Mouse (Mus musculus) kidney, adult 10 weeks (tissue): ENCODE data around the gene Atp6v0d1. TPM values are rescaled to one million over a fixed set of nuclear protein-coding genes. Genes with fewer than 3 reads are reported as not detected.

Experiments used
- polyA plus RNA-seq: library from polyadenylated mRNA; stranded (reverse); fragments of 350-450 nt; fragmentation: Illumina TruSeq; extraction: RNeasy Lipid Tissue Mini Kit (QIAGEN cat#74804); gene quantifications from one replicate; pipeline ENCODE4 v1.2.3, GENCODE M21; 2014; ENCODE audit warnings: low read depth, low replicate concordance

Atp6v0d1 gene
- 30.4 TPM for polyA plus RNA-seq

DNA sequence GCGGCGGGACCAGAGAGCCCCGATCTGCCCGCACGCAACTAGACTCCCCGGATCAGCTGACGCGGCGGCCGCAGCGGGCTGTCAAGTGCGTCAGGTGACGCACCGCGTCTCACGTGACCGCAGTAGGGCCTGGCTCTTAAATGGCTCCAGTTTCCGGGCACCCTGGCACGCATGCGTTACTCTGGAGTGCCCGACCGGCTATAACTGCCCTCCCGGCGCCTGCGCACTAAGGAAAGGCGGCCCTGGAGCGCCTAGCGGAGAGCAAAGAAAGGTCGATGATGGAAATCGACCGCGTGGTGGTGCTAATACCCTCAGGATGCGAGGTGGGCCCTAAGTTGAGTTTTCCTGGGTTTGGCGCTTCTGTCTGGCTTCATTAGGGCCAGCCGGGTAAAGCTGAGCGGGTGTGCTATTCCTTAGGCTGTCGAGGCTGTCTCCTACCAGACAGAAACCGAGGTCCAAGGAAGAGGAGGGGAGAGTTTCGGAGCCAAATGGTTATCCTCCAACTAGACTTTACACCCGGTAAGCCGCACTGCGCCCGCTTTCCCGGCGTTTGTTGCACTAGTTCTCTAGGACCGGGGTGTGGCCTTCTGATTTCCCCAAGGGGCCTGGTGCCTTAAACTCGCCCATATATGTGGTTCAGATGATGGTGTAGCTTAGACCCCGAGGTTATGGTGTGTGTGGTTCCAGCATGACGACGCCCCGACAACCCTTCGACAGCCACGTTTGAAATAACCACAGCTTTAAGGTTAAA is at the start of gene Atp6v0d1:
Atp6v0d1 (minus strand) TSS at position 96 of the 751 bp plus-strand sequence.

GRCm38 (mm10) chr8:105604804-105605381 is 39.0 kb upstream of the Atp6v0d1 start, which contains the start of gene Ripor1:
Ripor1 (plus strand) TSS chr8:105605255.

DNA sequence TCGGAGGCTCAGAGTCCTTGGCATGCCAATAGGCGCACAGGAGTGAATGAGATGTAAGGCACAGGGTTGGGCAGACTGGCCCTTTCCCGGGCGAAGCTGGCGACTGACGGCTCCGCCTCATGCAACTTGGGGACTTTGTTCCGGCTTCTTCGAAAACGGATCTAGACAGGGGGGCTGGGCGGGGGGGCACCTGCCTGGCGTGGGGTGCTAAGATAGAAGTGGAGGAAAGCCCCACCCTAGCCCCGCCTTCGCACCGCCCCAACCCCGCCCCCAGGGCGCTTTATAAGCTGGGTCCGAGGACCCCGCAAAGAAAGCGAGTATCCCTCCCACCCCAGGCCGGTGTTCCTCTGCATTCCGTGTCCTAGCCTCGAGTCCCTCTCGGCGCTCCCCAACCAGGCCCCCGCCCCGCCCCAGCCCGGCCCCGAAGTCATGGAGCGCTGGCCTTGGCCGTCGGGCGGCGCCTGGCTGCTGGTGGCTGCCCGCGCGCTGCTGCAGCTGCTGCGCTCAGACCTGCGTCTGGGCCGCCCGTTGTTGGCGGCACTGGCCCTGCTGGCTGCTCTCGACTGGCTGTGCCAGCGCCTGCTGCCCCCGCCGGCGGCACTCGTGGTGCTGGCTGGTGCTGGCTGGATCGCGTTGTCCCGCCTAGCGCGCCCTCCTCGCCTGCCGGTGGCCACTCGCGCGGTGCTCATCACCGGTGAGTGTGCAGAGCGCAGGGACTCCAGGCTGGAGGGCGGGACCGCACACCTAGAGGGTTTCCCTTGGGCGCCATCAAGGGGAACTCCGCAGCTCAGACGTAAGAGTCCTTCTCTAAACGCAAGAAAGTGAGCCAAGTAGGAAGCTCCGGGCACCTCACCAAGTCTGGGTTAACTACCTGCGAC is 47.2 kb downstream of the Atp6v0d1 start, which contains the start of gene Hsd11b2:
Hsd11b2 (plus strand) TSS at position 320 of the 878 bp plus-strand sequence.

DNA sequence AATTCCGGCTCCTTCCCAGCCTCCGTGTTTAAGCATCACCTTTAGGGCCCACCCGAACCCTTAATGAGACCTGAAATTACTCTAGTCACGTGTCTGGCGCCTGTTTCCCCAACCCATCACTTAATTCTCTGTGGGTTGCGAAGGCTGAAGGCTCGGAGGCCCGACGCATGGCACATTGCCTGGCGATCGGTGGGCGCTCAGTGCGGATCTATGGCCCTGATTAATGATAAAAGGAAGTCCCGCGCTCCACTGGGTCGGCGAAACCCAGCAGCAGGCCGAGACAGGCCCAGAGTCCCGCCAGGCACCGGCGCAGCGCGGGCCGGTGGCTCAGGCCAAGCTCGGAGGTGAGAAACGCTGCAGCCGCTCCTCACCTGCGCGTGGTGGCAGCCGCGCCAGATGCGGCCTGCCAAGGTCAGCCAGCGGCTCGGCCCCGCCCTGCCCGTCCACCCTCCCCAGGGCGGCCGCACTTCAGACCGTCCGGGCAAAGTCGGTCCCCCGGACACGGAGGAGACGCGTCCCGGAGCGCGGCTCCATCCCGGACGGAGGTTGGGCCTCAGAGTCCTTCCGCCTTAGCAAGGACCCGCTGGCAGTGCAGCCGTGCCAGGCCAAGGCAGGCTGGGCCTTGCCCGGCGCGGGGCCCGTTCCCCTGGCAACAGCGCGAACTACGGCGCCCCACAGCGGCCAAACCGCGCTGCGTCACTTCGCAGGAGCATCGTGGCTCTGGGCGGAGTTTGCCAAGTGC is 69.2 kb downstream of the Atp6v0d1 start, which contains the start of gene Zdhhc1:
Zdhhc1 (minus strand) TSS at position 464 of the 742 bp plus-strand sequence.

Other genes starting within 250 kb of the Atp6v0d1 start
- gene Lrrc29, start 239.8 kb downstream of the Atp6v0d1 start, polyA plus RNA-seq = 0.16 TPM
- gene Tmem208, start 239.7 kb downstream of the Atp6v0d1 start, polyA plus RNA-seq = 10.8 TPM
- 0.28 TPM for gene Fhod1, start 218.1 kb downstream of the Atp6v0d1 start, polyA plus RNA-seq
- gene Slc9a5, start 217.2 kb downstream of the Atp6v0d1 start, polyA plus RNA-seq = not detected
- not detected for gene Plekhg4, start 192.8 kb downstream of the Atp6v0d1 start, polyA plus RNA-seq
- gene Kctd19, start 152.5 kb downstream of the Atp6v0d1 start, polyA plus RNA-seq = not detected
- not detected for gene Lrrc36, start 152.5 kb downstream of the Atp6v0d1 start, polyA plus RNA-seq
- gene Tppp3, start 94.5 kb downstream of the Atp6v0d1 start, polyA plus RNA-seq = not detected
- 2.7 TPM for gene Zdhhc1, start 69.1 kb downstream of the Atp6v0d1 start, polyA plus RNA-seq
- gene Hsd11b2, start 47.3 kb downstream of the Atp6v0d1 start, polyA plus RNA-seq = 39.1 TPM
- gene Ripor1, start 39.2 kb upstream of the Atp6v0d1 start, polyA plus RNA-seq = 0.93 TPM
- 70.9 TPM for gene Ctcf, start 70.5 kb upstream of the Atp6v0d1 start, polyA plus RNA-seq
- gene Agrp, start 71.3 kb upstream of the Atp6v0d1 start, polyA plus RNA-seq = not detected
- gene Carmil2, start 120.2 kb upstream of the Atp6v0d1 start, polyA plus RNA-seq = not detected
- 1.1 TPM for gene Acd, start 135.1 kb upstream of the Atp6v0d1 start, polyA plus RNA-seq
- not detected for gene Pard6a, start 135.1 kb upstream of the Atp6v0d1 start, polyA plus RNA-seq
- not detected for gene 4933405L10Rik, start 141.6 kb upstream of the Atp6v0d1 start, polyA plus RNA-seq
- not detected for gene Enkd1, start 142.2 kb upstream of the Atp6v0d1 start, polyA plus RNA-seq
- 0.20 TPM for gene Gfod2, start 192.6 kb upstream of the Atp6v0d1 start, polyA plus RNA-seq